Mouse (Mus musculus): Measurements from ENCODE around the gene Rbm47.

Rbm47 gene

GRCm38 (mm10) chr5:66128948-66129347 lies 44.0 kb downstream of the Rbm47 start:
- no peak for DNase-seq (ENCODE audit: extremely low read depth, low read depth)

- no peak for DNase-seq (ENCODE audit: extremely low read depth, low read depth)
These were observed 47.5 kb downstream of the Rbm47 start for GRCm38 (mm10) chr5:66125418-66125817.

- DNase-seq (ENCODE audit: extremely low read depth, low read depth): no peak
These were observed 48.0 kb downstream of the Rbm47 start for GRCm38 (mm10) chr5:66124931-66125330.

GRCm38 (mm10) chr5:66124089-66124400 lies 48.9 kb downstream of the Rbm47 start:
- DNase-seq (ENCODE audit: extremely low read depth, low read depth): no peak

GRCm38 (mm10) chr5:66123295-66124088 lies 49.4 kb downstream of the Rbm47 start:
- DNase-seq (ENCODE audit: extremely low read depth, low read depth): no peak

- no peak for DNase-seq (ENCODE audit: extremely low read depth, low read depth)
These were observed 51.7 kb downstream of the Rbm47 start for GRCm38 (mm10) chr5:66121255-66121654.

GRCm38 (mm10) chr5:66114751-66115150 lies 58.2 kb downstream of the Rbm47 start:
- DNase-seq (ENCODE audit: extremely low read depth, low read depth): no peak

GRCm38 (mm10) chr5:66114208-66114607 lies 58.7 kb downstream of the Rbm47 start:
- DNase-seq (ENCODE audit: extremely low read depth, low read depth): no peak

GRCm38 (mm10) chr5:66112059-66112458 lies 60.9 kb downstream of the Rbm47 start:
- DNase-seq (ENCODE audit: extremely low read depth, low read depth): no peak

- no peak for DNase-seq (ENCODE audit: extremely low read depth, low read depth)
These were observed 66.5 kb downstream of the Rbm47 start for GRCm38 (mm10) chr5:66106372-66106771.

GRCm38 (mm10) chr5:66105946-66106345 lies 67.0 kb downstream of the Rbm47 start:
- DNase-seq (ENCODE audit: extremely low read depth, low read depth): no peak

GRCm38 (mm10) chr5:66105366-66105765 lies 67.6 kb downstream of the Rbm47 start:
- DNase-seq (ENCODE audit: extremely low read depth, low read depth): peak; percentile 35

- no peak for DNase-seq (ENCODE audit: extremely low read depth, low read depth)
These were observed 69.5 kb downstream of the Rbm47 start for GRCm38 (mm10) chr5:66103386-66103785.

GRCm38 (mm10) chr5:66102821-66103220 lies 70.1 kb downstream of the Rbm47 start:
- DNase-seq (ENCODE audit: extremely low read depth, low read depth): no peak

GRCm38 (mm10) chr5:66101577-66101976 lies 71.3 kb downstream of the Rbm47 start:
- no peak for DNase-seq (ENCODE audit: extremely low read depth, low read depth)

GRCm38 (mm10) chr5:66100322-66100721 lies 72.6 kb downstream of the Rbm47 start:
- no peak for DNase-seq (ENCODE audit: extremely low read depth, low read depth)

- no peak for DNase-seq (ENCODE audit: extremely low read depth, low read depth)
These were observed 74.6 kb downstream of the Rbm47 start for GRCm38 (mm10) chr5:66098094-66098871.

- DNase-seq (ENCODE audit: extremely low read depth, low read depth): no peak
These were observed 76.8 kb downstream of the Rbm47 start for GRCm38 (mm10) chr5:66096081-66096480.

GRCm38 (mm10) chr5:66095166-66095565 lies 77.8 kb downstream of the Rbm47 start:
- no peak for DNase-seq (ENCODE audit: extremely low read depth, low read depth)

- no peak for DNase-seq (ENCODE audit: extremely low read depth, low read depth)
These were observed 82.9 kb downstream of the Rbm47 start for GRCm38 (mm10) chr5:66090037-66090436.

GRCm38 (mm10) chr5:66089600-66089999 lies 83.3 kb downstream of the Rbm47 start:
- DNase-seq (ENCODE audit: extremely low read depth, low read depth): no peak

GRCm38 (mm10) chr5:66088902-66089295 lies 84.0 kb downstream of the Rbm47 start:
- DNase-seq (ENCODE audit: extremely low read depth, low read depth): no peak

All from MEL-GATA-1-ER (cell line).